Mouse (Mus musculus): ENCODE data around the gene Gm6020.

GRCm38 (mm10) chr19:61199836-61200235, 16.1 kb downstream of the Gm6020 start:
- TF ChIP-seq CTCF (IDR thresholded peaks at IDR 0.05; ENCODE audit: low read depth) (no peak), EP300 (optimal IDR thresholded peaks at IDR 0.05) (no peak)

All from stomach, postnatal 0 days (tissue).